Mouse (Mus musculus) limb, embryonic 15.5 days (tissue): ENCODE measurements around the gene Glis3. TPM values are rescaled to one million over a fixed set of nuclear protein-coding genes. Genes with fewer than 3 reads are reported as not detected.

Experiments used
- ATAC-seq: fragments of 200-750 bp; cut with Nextera tagmentation; 2 replicates; pipeline ENCODE4 v1.8.0; 2017; ENCODE audit warnings: low read depth, moderate TSS enrichment; ENCODE audit not compliant: insufficient number of reproducible peaks, low FRiP score, low TSS enrichment
- H3K27ac ChIP-seq: fragments of 300-500 bp; sonication (generic); 2 replicates; pipeline ENCODE4 v1.5.1; 2015; ENCODE audit warnings: moderate library complexity, mild to moderate bottlenecking, inconsistent platforms
- H3K27me3 ChIP-seq: fragments of 300-500 bp; sonication (generic); 2 replicates; pipeline ENCODE4 v1.6.1; 2015; ENCODE audit warnings: inconsistent platforms
- H3K36me3 ChIP-seq: fragments of 300-500 bp; sonication (generic); 2 replicates; pipeline ENCODE4 v1.6.1; 2015; ENCODE audit warnings: inconsistent platforms
- H3K4me1 ChIP-seq: fragments of 300-500 bp; sonication (generic); 2 replicates; pipeline ENCODE4 v1.6.1; 2015; ENCODE audit warnings: inconsistent platforms
- H3K4me2 ChIP-seq: fragments of 300-500 bp; sonication (generic); 2 replicates; pipeline ENCODE4 v1.6.1; 2015; ENCODE audit warnings: mild to moderate bottlenecking, inconsistent platforms
- H3K4me3 ChIP-seq: fragments of 300-500 bp; sonication (generic); 2 replicates; pipeline ENCODE4 v1.5.1; 2015; ENCODE audit warnings: mild to moderate bottlenecking, inconsistent platforms
- H3K9ac ChIP-seq: fragments of 300-500 bp; sonication (generic); 2 replicates; pipeline ENCODE4 v1.6.1; 2015; ENCODE audit warnings: inconsistent platforms
- H3K9me3 ChIP-seq: fragments of 300-500 bp; sonication (generic); 2 replicates; pipeline ENCODE4 v1.6.1; 2016; ENCODE audit warnings: inconsistent platforms
- WGBS: fragments of 180-500 bp; shearing (Covaris S2); methylation state at CpG from one replicate; pipeline ENCODE4 v1.1.7; 2015; 5-methylcytosine and 5-hydroxymethylcytosine counted together
- polyA plus RNA-seq: library from polyadenylated mRNA; unstranded; fragments of >200 nt; fragmentation: Nextera tagmentation; extraction: Ambion mirVana; gene quantifications from 2 replicates; pipeline ENCODE4 v1.2.1, GENCODE M21; 2015

The Glis3 gene
- polyA plus RNA-seq, 1 experiment from 2014 or later, result 3.0 TPM

DNA sequence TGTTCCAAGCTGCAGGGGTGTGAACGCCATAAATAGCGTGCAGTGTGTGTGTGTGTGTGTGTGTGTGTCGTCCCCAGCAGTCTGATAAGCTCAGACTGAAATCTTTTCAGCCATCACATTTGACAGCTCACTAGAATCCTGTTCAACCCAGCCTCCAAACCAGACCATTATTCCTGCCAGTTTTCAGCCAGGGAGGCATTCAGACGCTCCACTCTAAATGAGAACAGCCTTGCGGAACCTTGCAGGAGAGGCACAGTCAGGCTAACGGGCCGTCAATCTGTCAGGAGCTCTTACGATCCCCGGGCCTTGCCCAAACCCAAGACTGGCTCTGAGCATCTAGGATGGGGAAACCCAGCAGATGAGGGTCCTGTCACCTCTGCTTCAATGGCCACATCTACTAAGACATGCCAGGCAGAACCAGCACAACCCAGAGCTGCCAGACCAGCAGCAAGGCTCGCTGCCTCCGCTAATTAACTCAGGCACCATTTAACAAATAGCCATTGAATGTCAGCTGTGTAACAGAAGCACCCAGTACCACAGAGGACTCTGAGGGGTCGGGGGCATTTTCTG is 226.8 kb downstream of the Glis3 start:
- no peak overlapping the region for H3K4me2 ChIP-seq
- no peaks in the 10 kb centered on the region for H3K27me3 ChIP-seq
- no peak for ATAC-seq
- H3K4me3 ChIP-seq, result no peak overlapping the region
- no peak overlapping the region for H3K27ac ChIP-seq
- 34% methylated on average over 12 of the region's 12 CpGs for WGBS
- H3K4me1 ChIP-seq, result no peaks in the 10 kb centered on the region
- no peaks in the 10 kb centered on the region for H3K9me3 ChIP-seq
- H3K9ac ChIP-seq, result no peak overlapping the region
- H3K36me3 ChIP-seq, result no peaks in the 10 kb centered on the region

GRCm38 (mm10) chr19:28448811-28449210 is 231.1 kb downstream of the Glis3 start:
- H3K9ac ChIP-seq, result no peak overlapping the region
- no peak overlapping the region for H3K4me3 ChIP-seq
- ATAC-seq, result no peak
- H3K9me3 ChIP-seq, result no peaks in the 10 kb centered on the region
- no peak overlapping the region for H3K27ac ChIP-seq
- H3K4me1 ChIP-seq, result no peaks in the 10 kb centered on the region
- H3K36me3 ChIP-seq, result no peaks in the 10 kb centered on the region
- 39% methylated on average over 4 of the region's 4 CpGs for WGBS
- no peaks in the 10 kb centered on the region for H3K27me3 ChIP-seq
- H3K4me2 ChIP-seq, result no peak overlapping the region

DNA sequence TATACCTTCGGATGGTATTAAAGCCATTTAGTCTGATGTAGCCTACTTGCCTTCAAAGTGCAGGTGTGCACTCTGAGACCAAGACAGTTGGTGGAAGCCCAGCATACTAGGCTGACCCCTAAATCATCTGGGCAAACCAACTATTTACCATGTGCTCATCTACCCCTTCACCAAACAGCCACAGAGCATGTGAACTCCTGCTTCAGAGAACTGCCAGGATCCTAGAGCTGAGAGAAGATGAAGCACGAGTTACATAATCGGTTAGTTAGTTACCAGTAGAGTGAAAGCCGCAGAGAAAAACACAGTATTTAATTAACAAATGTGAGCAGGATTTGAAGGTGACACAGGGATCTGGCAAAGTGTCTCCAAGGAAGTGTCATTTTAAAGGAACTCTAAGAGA is 237.7 kb downstream of the Glis3 start:
- no peak for ATAC-seq
- whole genome bisulfite sequencing, result 87% methylated on average over 4 of the region's 4 CpGs

GRCm38 (mm10) chr19:28436457-28437148 is 243.3 kb downstream of the Glis3 start:
- H3K9me3 ChIP-seq, result no peaks in the 10 kb centered on the region
- peaks cover 7% of the 10 kb centered on the region; the same call in 1 of the 2 replicates for H3K4me1 ChIP-seq
- no peaks in the 10 kb centered on the region for H3K36me3 ChIP-seq
- H3K4me3 ChIP-seq, result no peak overlapping the region
- no peak for ATAC-seq
- no peaks in the 10 kb centered on the region for H3K27me3 ChIP-seq
- H3K4me2 ChIP-seq, result no peak overlapping the region
- H3K27ac ChIP-seq, result no peak overlapping the region
- no peak overlapping the region for H3K9ac ChIP-seq
- WGBS, result 52% methylated on average over 12 of the region's 12 CpGs

More for the DNA sequence above, 237.7 kb downstream of the Glis3 start:
- Histone ChIP-seq H3K9ac (no peak overlapping the region), H3K4me3 (no peak overlapping the region), H3K36me3 (no peaks in the 10 kb centered on the region), H3K9me3 (no peaks in the 10 kb centered on the region), H3K4me2 (no peak overlapping the region), H3K27me3 (no peaks in the 10 kb centered on the region), H3K4me1 (no peaks in the 10 kb centered on the region), H3K27ac (no peak overlapping the region)

DNA sequence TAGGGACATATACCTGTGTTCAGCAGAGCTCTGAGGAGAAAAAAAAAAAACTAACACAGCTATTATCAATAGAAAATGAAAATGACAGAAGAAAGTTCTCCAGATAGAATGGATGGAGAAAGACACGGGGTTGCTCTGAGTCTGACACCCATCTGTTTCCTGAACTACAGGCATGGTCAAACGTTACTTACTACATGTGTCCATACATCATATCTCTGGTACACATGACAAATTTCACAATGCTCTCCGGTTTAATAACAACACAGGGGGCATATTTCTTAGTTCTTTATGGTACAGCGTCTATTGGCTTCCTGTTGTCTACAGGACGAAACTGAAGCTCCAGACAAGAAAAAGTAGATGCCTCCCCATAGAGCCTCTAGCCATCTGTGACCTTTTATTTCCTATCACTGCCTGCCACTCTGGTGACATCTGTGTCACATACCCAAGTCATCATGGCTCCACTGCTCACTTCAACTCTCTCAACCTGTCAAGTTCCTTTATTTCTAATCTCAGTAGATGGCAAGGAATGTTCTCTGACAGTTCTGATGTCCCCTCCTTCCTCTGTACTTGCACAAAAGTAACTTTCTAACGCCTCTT is 251.6 kb downstream of the Glis3 start:
- Histone ChIP-seq H3K9ac (no peak overlapping the region), H3K27ac (no peak overlapping the region), H3K9me3 (no peaks in the 10 kb centered on the region), H3K4me3 (no peak overlapping the region), H3K36me3 (no peaks in the 10 kb centered on the region), H3K4me1 (no peaks in the 10 kb centered on the region), H3K27me3 (no peaks in the 10 kb centered on the region), H3K4me2 (no peak overlapping the region)
- WGBS, result 80% methylated on average over 6 of the region's 6 CpGs
- no peak for ATAC-seq

- no peak overlapping the region for H3K9ac ChIP-seq
- no peaks in the 10 kb centered on the region for H3K27me3 ChIP-seq
- no peak overlapping the region for H3K27ac ChIP-seq
- H3K4me3 ChIP-seq, result no peak overlapping the region
- H3K36me3 ChIP-seq, result no peaks in the 10 kb centered on the region
- ATAC-seq, result no peak
- H3K9me3 ChIP-seq, result no peaks in the 10 kb centered on the region
- H3K4me1 ChIP-seq, result no peaks in the 10 kb centered on the region
- 77% methylated on average over 5 of the region's 5 CpGs for WGBS
- H3K4me2 ChIP-seq, result no peak overlapping the region
These were observed 255.7 kb downstream of the Glis3 start for GRCm38 (mm10) chr19:28424180-28424579.

DNA sequence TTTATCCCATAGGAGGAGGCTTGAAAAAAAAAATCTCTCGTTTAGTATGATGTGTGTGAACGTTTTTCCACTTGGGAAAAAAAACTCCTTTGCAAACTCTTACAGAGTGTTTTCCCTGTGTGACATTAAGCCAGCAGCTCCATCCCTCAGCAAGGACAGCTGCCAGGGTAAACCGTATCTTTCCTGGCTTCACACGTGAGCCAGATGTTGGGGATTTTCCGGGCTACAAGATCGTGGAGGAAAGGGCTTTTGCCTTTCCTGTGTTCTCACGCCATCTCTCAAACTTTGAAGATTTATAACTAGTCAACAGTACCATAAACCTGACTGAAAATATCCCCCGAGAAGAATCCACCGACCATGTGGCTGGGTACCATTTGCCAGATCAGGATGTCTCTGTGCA is 256.9 kb downstream of the Glis3 start:
- Histone ChIP-seq H3K4me2 (no peak overlapping the region), H3K36me3 (no peaks in the 10 kb centered on the region), H3K9me3 (no peaks in the 10 kb centered on the region), H3K27me3 (no peaks in the 10 kb centered on the region), H3K4me1 (no peaks in the 10 kb centered on the region), H3K4me3 (no peak overlapping the region), H3K27ac (no peak overlapping the region), H3K9ac (no peak overlapping the region)
- WGBS, result 15% methylated on average over 9 of the region's 9 CpGs
- ATAC-seq, result no peak

- H3K36me3 ChIP-seq, result no peaks in the 10 kb centered on the region
- no peak overlapping the region for H3K4me3 ChIP-seq
- no peaks in the 10 kb centered on the region for H3K27me3 ChIP-seq
- ATAC-seq, result no peak
- no peaks in the 10 kb centered on the region for H3K9me3 ChIP-seq
- WGBS, result 82% methylated on average over 5 of the region's 5 CpGs
- H3K9ac ChIP-seq, result no peak overlapping the region
- H3K4me1 ChIP-seq, result no peaks in the 10 kb centered on the region
- no peak overlapping the region for H3K4me2 ChIP-seq
- no peak overlapping the region for H3K27ac ChIP-seq
These were observed 263.8 kb downstream of the Glis3 start for GRCm38 (mm10) chr19:28416069-28416468.

DNA sequence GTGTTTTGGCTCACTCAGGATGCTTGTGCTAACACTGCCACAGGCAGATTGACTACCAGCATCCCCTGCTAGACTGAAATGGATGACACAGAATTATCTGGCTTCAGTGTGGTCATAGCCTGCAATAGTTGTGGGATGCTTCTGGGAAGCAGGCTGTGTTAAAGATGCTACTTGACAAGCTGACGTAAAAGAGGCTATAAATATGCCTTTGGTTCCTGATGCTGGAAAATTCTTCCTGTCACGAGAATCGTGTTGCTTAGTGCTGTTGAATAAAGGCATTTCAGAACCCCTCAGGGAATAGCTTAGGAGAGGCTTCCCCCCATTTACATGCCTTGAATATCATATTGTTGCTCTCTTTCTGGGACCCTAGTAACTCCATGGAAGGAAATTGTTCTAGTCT is 271.1 kb downstream of the Glis3 start:
- Histone ChIP-seq H3K27ac (no peak overlapping the region), H3K9ac (no peak overlapping the region), H3K4me1 (no peaks in the 10 kb centered on the region), H3K4me2 (no peak overlapping the region), H3K9me3 (no peaks in the 10 kb centered on the region), H3K36me3 (no peaks in the 10 kb centered on the region), H3K4me3 (no peak overlapping the region), H3K27me3 (no peaks in the 10 kb centered on the region)
- no peak for ATAC-seq
- 42% methylated on average over 3 of the region's 3 CpGs for WGBS

DNA sequence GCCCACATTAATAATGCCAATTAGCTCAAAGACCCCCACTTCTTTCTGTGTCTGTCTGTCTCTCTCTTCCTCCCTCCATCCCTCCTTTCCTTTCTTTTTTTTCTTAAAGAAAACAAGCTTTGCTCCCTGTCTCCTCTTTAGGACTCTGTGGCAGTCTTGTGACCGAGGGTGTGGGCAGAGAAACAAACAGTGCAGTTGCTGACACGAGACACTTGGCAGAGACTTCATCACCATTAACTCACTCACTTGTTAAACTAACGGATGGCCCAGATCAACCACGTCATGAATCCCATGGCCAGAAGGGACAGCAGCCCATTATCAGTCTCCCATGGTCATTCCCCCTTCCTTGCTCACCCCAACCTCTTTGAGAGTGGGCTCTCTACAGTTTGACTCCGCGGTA is 276.9 kb downstream of the Glis3 start:
- WGBS, result 50% methylated on average over 6 of the region's 6 CpGs
- Histone ChIP-seq H3K4me2 (no peak overlapping the region), H3K4me1 (0 out of 2 replicates have a peak, but pooled peaks cover 2% of the 10 kb centered on the region), H3K9ac (no peak overlapping the region), H3K4me3 (no peak overlapping the region), H3K27ac (no peak overlapping the region), H3K27me3 (no peaks in the 10 kb centered on the region), H3K36me3 (no peaks in the 10 kb centered on the region), H3K9me3 (no peaks in the 10 kb centered on the region)
- ATAC-seq, result no peak

- Histone ChIP-seq H3K4me3 (no peak overlapping the region), H3K4me2 (no peak overlapping the region), H3K36me3 (no peaks in the 10 kb centered on the region), H3K9me3 (no peaks in the 10 kb centered on the region), H3K27ac (no peak overlapping the region), H3K27me3 (no peaks in the 10 kb centered on the region), H3K9ac (no peak overlapping the region), H3K4me1 (0 out of 2 replicates have a peak, but pooled peaks cover 4% of the 10 kb centered on the region)
- no peak for ATAC-seq
- 34% methylated on average over 1 of the region's 1 CpGs for WGBS
These were observed 284.4 kb downstream of the Glis3 start for GRCm38 (mm10) chr19:28395584-28395861.

GRCm38 (mm10) chr19:28394826-28395583 is 284.9 kb downstream of the Glis3 start:
- no peak overlapping the region for H3K27ac ChIP-seq
- ATAC-seq, result no peak
- no peak overlapping the region for H3K9ac ChIP-seq
- WGBS, result 26% methylated on average over 12 of the region's 12 CpGs
- H3K4me3 ChIP-seq, result no peak overlapping the region
- 0 out of 2 replicates have a peak, but pooled peaks cover 4% of the 10 kb centered on the region for H3K4me1 ChIP-seq
- no peaks in the 10 kb centered on the region for H3K9me3 ChIP-seq
- no peak overlapping the region for H3K4me2 ChIP-seq
- no peaks in the 10 kb centered on the region for H3K27me3 ChIP-seq
- H3K36me3 ChIP-seq, result no peaks in the 10 kb centered on the region
